Mouse (Mus musculus) neutrophil, adult 5-6 weeks (primary cell): ENCODE measurements around the gene Spen. TPM values are rescaled to one million over a fixed set of nuclear protein-coding genes. Genes with fewer than 3 reads are reported as not detected.
A peak's percentile ranks its signal among the peaks of the same experiment; 100 is the strongest.

Experiments
- ATAC-seq: fragments of 151-379, 151-347 bp; 2 replicates; pipeline ENCODE4 v1.8.0; 2017; ENCODE audit warnings: mild to moderate bottlenecking, moderate TSS enrichment; ENCODE audit not compliant: insufficient number of reproducible peaks, poor library complexity, low FRiP score, severe bottlenecking; ENCODE audit errors: extremely low read depth
- total RNA-seq: library from RNA; stranded (forward); fragments of 200-1000 nt; gene quantifications from 2 replicates; pipeline ENCODE4 v1.2.3, GENCODE M21; 2017

The Spen gene
- total RNA-seq, 1 experiment from 2014 or later: 54.9 TPM

DNA sequence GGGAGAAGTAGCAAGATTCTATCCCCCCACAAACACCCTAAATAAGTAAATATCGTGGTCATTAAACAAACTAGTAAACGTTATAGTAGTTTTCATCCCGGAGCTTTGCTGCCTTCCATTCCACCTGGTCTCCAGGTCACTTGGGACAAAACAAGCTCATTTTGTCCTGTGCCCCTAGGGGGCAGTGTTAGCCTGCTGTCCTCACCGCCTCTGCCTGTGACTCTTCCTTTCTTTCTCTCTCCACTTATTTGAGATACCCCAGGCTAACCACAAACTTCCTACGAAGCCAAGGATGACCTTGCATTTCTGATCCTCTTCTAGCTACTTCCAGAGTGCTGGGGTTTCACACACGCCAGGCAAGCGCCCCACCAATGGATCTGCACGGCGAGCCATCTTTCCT lies 107.4 kb downstream of the Spen start:
- peak; percentile 71 for ATAC-seq

DNA sequence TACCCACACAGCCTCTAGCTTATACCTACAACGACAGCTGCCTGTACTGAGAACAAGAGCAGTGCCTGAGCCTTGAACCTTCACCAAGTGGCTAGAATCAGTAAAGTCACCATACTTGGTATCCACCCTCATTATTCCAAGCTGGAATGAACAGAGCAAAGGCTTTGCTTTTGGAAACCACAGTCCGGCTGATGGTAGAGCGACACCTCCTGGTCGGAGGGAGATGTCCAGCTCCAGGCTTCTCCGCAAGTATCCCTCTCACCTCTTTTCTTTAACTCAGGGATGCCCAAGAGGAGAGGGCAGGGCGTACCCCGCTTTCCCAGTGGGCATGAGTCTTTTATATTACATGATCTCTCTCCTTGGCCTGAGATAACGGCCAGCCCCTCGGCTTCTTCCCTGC lies 108.5 kb downstream of the Spen start:
- ATAC-seq: no peak

DNA sequence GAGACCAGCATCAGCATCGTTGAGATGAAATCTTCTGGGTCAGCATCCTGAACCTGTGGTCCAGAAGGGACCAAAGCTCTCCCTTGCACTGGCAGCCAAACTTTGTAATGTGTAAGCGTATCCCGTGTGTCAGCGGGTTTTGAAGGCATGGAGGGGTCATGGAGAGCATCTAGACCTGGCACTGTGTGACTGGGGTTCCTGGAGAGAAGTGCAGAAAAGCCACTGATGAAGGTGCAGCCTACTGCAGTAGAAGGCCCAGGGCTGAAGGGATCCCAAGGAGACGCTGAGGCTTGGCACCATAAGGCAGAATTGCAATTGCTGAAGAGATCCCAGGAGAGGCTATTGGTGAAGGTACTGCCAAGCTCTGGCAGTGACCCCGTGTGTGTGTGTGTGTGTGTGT lies 109.0 kb downstream of the Spen start:
- ATAC-seq: no peak

DNA sequence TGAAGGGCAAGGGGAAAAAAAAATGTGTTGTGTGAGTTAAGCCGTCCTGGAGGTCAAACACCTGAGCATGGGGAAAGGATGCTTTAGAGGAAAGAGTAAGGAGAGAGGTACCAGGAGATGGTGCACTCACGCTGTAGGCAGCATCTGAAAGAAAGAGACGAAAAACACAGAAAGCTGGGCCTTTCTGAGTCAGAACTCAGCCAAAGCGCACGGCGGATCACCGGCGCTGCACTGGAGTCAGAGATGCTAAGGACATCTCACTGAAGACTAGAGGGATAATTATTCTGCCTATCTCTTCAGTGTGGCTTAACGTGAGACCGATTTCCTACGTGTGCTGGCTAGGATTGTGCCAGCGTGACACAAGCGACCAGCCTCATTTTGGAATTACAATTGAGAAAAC lies 110.5 kb downstream of the Spen start:
- no peak for ATAC-seq

DNA sequence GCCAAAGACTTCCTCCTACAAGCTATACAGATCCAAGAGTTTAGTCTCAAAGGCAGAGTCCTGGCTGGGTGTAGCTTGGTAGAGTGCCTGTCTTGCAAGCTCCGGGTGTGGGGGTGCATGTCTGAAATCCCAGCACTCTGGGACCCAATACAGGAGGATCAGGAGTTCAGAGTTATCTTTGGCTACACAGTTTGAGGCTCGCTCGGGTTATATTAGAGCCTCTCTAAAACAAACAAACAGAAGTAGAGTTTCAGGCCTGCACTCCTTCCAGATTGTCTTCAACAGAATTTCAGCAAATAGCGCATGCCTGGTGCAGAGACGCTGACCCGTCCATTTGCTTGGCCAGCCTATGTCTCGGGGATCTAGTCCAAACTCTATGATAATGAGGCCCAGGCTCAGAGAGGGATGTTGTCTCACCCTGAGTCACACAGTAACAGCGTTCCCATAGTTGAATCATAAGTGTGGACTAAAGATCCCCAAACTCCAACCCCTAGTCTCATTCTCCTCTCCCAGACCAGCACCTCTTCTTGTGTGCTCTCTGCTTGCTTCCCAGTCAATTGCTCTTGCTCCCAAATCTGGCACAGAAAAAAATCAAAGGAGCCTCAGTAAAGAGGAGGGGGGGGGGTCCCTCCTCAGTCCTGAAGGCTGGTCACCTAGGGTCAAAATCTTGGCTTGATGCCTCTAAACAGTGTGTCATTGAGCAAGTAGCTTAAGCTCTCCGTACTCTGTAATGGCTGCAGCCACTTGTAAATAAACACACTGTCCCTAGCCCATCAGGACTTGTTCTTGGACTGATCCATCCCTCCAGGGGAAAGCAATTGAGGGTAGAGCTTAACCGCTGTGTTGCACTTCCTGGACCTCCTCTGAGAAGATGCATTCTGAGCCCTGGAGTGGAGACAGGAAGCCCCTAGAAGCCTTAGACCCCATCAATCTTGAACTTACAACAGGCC lies 111.3 kb downstream of the Spen start:
- no peak for ATAC-seq

DNA sequence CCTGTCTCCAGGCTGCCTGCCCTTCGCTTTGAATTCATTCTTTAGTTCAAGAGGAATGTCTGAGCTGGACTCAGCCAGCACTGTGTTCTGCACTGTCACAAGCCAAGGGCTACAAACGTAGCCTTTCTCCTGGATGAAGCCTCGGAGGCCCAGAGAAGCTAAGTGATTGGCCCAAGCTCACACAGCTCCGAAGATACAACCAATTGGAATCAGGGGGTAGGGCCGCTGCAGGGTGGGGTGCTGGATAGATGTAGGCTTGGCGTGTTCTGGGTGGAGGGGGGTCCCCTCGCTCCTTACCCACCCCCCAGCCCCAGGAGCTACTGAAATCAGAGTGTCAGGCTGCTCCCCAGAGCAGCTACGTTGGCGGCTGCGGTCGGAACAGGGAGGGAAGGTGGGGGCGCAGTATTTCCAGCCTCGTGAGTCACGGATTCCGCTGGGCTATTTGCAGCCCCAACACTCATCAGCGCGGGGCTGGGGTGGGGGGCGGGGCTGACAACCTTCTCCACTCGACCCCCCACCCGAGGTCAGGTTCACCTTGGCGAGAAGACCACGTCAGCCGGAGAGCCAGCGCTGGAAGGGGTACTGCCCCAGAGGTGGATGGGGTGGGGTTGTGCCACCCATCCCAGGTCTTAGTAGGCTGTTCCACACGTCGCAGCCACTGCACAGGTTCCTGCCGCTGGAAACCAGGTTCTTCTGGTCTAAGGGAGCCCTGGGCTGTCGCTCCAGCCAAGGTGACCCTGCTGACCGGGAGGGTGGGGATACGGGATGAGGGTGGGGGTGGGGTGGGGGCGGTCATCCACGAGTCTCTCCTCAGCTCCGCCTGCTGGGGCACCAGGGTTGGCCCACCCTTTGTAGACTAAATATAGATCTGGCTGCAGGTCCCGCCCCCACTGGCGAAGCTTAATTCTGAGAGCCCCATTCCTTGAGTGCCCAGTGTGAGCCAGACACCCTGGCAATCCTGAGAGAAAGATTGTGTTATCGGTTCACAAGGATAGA lies 112.6 kb downstream of the Spen start:
- ATAC-seq: peak; percentile 31; the same call in 1 of the 2 replicates

DNA sequence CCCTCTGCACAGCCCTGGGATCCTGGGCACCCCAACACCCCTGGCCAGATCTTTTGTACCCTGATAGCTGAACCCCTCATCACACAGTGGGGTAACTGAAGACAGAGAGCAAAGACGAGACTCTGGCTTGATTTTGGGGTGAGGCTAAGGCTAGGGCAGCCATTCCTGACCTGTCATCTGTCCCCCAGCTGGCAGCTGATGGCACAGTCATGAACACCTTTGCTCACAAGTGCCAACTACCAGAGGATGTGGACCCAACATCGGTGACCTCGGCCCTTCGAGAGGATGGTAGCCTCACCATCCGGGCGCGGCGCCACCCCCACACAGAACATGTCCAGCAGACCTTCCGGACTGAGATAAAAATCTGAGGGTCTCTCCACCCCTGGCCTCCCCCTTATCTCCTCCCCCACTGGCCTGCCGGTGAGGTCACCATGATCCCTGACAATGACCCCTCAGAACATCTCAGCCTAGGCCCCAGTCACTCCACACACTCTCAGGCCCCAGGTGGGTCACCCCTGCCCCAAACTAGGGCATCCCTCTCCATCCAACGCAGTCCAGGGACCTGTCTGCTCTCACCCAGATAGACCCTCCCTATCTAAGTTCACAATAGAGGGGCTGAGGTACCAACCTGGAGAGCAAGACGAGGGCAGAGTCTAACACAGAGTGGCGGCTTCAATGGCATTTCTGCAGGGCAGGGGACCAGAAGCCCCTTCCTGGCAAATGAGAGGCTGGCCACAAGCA lies 114.5 kb downstream of the Spen start:
- no peak for ATAC-seq

DNA sequence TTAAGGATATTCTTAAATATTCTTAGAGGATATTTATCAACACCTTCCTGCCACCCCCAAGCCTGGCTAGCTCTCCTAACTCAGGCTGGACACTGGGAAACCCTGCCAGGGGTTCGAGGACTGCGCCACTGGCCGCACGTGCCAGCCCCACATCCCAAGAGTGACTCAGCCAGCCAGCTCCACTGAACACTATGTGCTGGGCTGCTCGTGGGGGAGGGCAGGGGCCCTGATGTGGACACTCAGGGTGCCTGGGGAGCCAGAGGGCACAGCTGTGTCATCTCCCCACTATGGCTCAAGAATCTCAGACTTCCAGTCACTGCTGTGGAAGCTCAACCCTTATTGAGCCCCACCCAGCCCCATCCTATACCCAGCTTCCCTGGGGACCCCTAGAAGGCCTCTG lies 115.1 kb downstream of the Spen start:
- no peak for ATAC-seq

DNA sequence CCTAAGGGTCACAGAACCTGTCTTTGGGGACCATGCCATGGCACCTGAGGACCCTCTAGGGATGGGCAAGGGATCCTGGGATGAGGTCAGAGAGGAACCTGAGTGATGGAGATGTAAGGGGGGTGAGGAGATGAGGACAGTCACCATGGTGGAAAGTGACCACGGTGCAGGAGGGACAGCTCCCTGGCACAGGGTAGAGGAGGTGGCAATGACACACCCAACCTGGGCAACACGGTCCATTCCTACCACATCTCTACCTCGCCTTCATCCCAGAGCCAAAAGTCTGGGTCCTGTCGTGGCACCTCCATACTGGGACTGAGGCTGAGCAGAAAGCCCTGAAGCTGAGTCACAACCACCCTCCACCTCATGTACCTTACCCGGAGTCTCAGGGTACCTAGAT lies 115.6 kb downstream of the Spen start:
- ATAC-seq: no peak

DNA sequence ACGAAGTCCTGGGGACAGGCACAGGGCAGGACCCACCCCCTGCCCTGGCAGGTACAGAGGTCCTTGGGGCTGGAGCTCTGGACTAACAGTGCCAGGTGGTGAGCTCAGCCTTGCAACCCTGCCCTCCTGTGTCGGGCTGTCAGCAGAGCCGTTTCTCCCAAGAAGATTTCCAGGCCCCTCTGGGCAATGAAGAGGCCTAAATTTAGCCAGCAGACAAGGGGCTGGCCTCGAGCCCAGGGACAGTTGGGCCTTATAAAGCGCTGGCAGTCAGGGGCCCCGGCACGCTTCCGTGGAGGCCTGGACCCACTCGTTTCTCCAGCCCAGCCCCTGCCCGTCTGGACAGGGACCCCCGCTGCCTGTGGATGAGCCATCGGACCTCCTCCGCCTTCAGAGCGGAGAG lies 117.0 kb downstream of the Spen start:
- ATAC-seq: no peak

DNA sequence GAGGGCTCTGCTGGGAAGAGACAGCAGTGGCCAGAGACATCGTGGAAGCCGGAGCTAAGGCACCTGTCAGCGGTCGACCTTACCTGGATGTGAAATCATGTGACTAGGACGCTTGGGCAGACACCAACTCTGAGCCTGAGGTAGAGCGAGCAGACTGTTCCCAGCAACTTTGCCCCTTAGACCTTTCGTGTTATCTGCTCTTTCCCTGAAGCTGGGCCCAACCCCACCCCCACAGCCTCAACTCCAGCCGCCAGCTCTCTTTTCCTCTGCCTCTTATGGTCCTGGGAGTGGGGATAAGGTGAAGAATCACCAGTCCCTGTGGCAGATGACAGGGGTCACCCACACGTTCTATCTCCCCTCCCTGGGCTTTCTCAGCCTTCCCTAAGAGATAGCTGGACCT lies 117.5 kb downstream of the Spen start:
- no peak for ATAC-seq

DNA sequence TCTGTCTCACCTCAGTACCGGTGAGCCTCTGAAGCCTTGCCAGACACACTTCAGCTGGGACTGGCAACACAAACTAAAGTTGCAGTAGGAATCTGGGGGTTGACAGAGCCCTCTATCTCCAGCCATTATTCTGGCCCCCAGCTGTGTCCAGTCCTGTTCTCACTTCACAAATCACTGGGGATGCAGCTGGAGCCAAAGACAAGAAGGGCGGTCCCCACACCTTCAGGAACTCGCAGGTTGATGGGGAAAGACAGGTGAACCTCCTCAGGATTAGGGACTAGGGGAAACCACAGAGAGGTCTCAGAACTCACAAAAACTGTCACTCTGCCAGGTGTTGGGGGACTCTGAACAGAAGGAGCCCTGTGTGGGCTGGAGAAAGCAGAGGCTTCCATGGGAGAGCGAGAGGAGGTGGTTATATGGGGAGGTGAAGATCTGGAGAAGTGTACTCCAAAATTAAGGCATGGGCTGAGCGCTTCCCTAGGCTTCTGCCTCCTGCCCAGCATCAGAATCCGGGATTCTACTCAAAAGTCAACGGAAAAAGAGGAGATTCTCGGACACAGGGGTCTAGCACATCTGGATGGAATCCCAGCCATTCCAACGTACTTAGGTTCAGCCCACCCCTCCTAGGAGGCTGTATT lies 118.1 kb downstream of the Spen start, which contains the start of gene Hspb7:
Hspb7 (plus strand) TSS at position 588 of the 638 bp plus-strand sequence.
- no peak for ATAC-seq

DNA sequence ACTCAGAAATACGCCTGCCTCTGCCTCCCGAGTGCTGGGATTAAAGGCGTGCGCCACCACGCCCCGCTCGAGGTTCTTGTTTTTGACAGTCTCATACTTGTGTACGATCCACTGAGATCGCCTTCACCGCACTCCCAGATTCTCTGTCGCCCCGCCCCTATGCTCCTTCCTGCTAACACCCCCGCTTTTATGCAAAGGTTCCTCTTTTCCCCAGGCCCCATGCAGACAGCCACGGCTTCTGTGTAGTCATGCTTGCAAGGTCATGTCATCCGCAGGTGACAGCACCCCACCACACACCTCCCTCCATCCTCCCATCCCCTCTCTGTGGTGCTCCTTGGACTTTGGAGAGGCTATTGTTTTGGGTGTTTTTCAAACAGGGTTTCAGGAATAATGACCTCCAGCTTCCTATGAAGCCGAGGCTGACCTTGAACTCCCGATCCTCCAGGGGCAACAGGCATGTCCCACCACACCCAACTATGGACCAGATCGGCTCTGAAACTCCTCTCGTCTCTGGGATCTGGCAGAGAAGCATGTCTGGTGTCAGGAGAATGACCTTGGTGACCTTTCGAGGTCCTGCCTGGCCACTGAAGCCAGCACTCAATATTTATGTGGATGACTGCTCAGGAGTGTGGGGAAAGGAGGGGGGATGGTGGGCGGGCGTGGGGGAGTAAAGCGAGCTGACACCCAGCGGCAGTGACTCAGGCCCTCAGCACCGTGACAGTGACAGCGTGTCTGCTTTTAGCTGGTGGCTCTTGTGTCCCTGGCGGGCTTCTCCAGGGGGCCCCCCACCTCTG lies 118.8 kb downstream of the Spen start:
- peak; percentile 83 for ATAC-seq

Other genes starting within 250 kb of the Spen start
- 1.2 and 2.8 TPM in 2 replicates for gene Epha2, start 237.4 kb downstream of the Spen start, total RNA-seq
- not detected in 2 replicates for gene Fam131c, start 170.4 kb downstream of the Spen start, total RNA-seq
- gene Clcnka, start 139.9 kb downstream of the Spen start, total RNA-seq: not detected in 2 replicates
- not detected in 2 replicates for gene Clcnkb, start 122.6 kb downstream of the Spen start, total RNA-seq
- not detected in 2 replicates for gene Hspb7, start 117.8 kb downstream of the Spen start, total RNA-seq
- gene Srarp, start 102.5 kb downstream of the Spen start, total RNA-seq: not detected in 2 replicates
- gene Zbtb17, start 93.9 kb downstream of the Spen start, total RNA-seq: 25.3 and 32.0 TPM in 2 replicates
- 0.12 TPM in 1 of 2 replicates, not detected in the other for gene Fblim1, start 67.5 kb upstream of the Spen start, total RNA-seq
- not detected in 2 replicates for gene Tmem82, start 80.0 kb upstream of the Spen start, total RNA-seq
- gene Slc25a34, start 85.2 kb upstream of the Spen start, total RNA-seq: 0.23 and 0.25 TPM in 2 replicates
- 15.6 and 16.6 TPM in 2 replicates for gene Plekhm2, start 126.3 kb upstream of the Spen start, total RNA-seq
- gene Rsc1a1, start 147.0 kb upstream of the Spen start, total RNA-seq: 6.5 TPM in 1 of 2 replicates, not detected in the other
- gene Ddi2, start 184.8 kb upstream of the Spen start, total RNA-seq: 29.2 and 31.1 TPM in 2 replicates
- gene Agmat, start 208.1 kb upstream of the Spen start, total RNA-seq: not detected in 2 replicates